Mouse (Mus musculus) spleen, postnatal 14 days (tissue): ENCODE data around the gene Eps15l1.

ENCODE experiments used
- DNase-seq, 2 experiments: peaks; one replicate each; pipeline ENCODE4 v3.0.0; 2021 to 2022; ENCODE audit warnings: low spot score in 2 of 2

Eps15l1 gene

GRCm38 (mm10) chr8:72421362-72422335 lies at the start of gene Eps15l1:
Eps15l1 (minus strand) TSS chr8:72421460.
- peak; percentile 98 for DNase-seq

GRCm38 (mm10) chr8:72470684-72471083 lies 49.4 kb upstream of the Eps15l1 start:
- DNase-seq = no peak

GRCm38 (mm10) chr8:72469984-72470383 lies 48.7 kb upstream of the Eps15l1 start:
- no peak for DNase-seq

- no peak for DNase-seq
These were observed 48.0 kb upstream of the Eps15l1 start for GRCm38 (mm10) chr8:72469243-72469642.

GRCm38 (mm10) chr8:72464211-72464610 lies 43.0 kb upstream of the Eps15l1 start:
- DNase-seq = no peak

- DNase-seq = no peak
These were observed 38.7 kb upstream of the Eps15l1 start for GRCm38 (mm10) chr8:72459881-72460533.

GRCm38 (mm10) chr8:72458457-72458856 lies 37.2 kb upstream of the Eps15l1 start:
- no peak for DNase-seq

GRCm38 (mm10) chr8:72457806-72458205 lies 36.5 kb upstream of the Eps15l1 start:
- DNase-seq = no peak

GRCm38 (mm10) chr8:72455317-72455716 lies 34.1 kb upstream of the Eps15l1 start:
- DNase-seq = no peak

GRCm38 (mm10) chr8:72453904-72454303 lies 32.6 kb upstream of the Eps15l1 start:
- no peak for DNase-seq

GRCm38 (mm10) chr8:72451516-72451915 lies 30.3 kb upstream of the Eps15l1 start:
- no peak for DNase-seq

- DNase-seq = peak in 1 of 2 experiments; percentile 41
These were observed 23.8 kb upstream of the Eps15l1 start for GRCm38 (mm10) chr8:72445071-72445470.

- DNase-seq = no peak
These were observed 22.7 kb upstream of the Eps15l1 start for GRCm38 (mm10) chr8:72443994-72444350.

GRCm38 (mm10) chr8:72443338-72443993 lies 22.2 kb upstream of the Eps15l1 start, which contains the start of the genes Calr3 and 1700030K09Rik:
Calr3 (minus strand) TSS chr8:72443870.
1700030K09Rik (plus strand) TSS chr8:72443880.
- DNase-seq = peak; percentile 92 to 96

- DNase-seq = no peak
These were observed 17.2 kb upstream of the Eps15l1 start for GRCm38 (mm10) chr8:72438248-72439015.

GRCm38 (mm10) chr8:72434952-72435351 lies 13.7 kb upstream of the Eps15l1 start:
- peak in 1 of 2 experiments; percentile 27 for DNase-seq

GRCm38 (mm10) chr8:72429676-72430075 lies 8.4 kb upstream of the Eps15l1 start:
- DNase-seq = peak; percentile 27 to 44

- DNase-seq = no peak
These were observed 1.7 kb upstream of the Eps15l1 start for GRCm38 (mm10) chr8:72422926-72423325.

GRCm38 (mm10) chr8:72420571-72421361 lies 494 bp downstream of the Eps15l1 start:
- DNase-seq = peak; percentile 36 to 49

- DNase-seq = no peak
These were observed 3.2 kb downstream of the Eps15l1 start for GRCm38 (mm10) chr8:72418073-72418472.
